Mouse (Mus musculus) megakaryocyte, adult 5-6 weeks (primary cell): ENCODE data around the gene Traf2. TPM values are rescaled to one million over a fixed set of nuclear protein-coding genes. Genes with fewer than 3 reads are reported as not detected.

ENCODE experiments used
- total RNA-seq, 2 experiments: library from RNA; stranded (forward) in 1 of 2; stranded (reverse) in 1 of 2; fragments of 153-499, 151-499 nt in 1 of 2; fragments of 221-1000, 200-1000 nt in 1 of 2; gene quantifications; 2 replicates each; pipeline versions ENCODE4 v1.2.3 to v1.2.4; 2015 to 2017

Gene Traf2
- total RNA-seq, 2 experiments from 2014 or later: 9.1 to 12.6 TPM

Other genes starting within 250 kb of the Traf2 start
Only the 30 nearest of the 33 such genes appear.
- gene Man1b1, start 214.6 kb downstream of the Traf2 start, total RNA-seq (2015): 14.8 TPM in 2 replicates
- gene Man1b1, start 214.6 kb downstream of the Traf2 start, total RNA-seq (2017): 36.8 and 40.8 TPM in 2 replicates
- 25.1 and 30.5 TPM in 2 replicates for gene Dpp7, start 190.6 kb downstream of the Traf2 start, total RNA-seq (2015)
- 27.8 and 50.7 TPM in 2 replicates for gene Dpp7, start 190.6 kb downstream of the Traf2 start, total RNA-seq (2017)
- gene Uap1l1, start 181.3 kb downstream of the Traf2 start, total RNA-seq (2015): 34.4 and 36.0 TPM in 2 replicates
- 11.0 and 12.6 TPM in 2 replicates for gene Uap1l1, start 181.3 kb downstream of the Traf2 start, total RNA-seq (2017)
- 4.9 and 5.5 TPM in 2 replicates for gene Sapcd2, start 174.6 kb downstream of the Traf2 start, total RNA-seq (2015)
- gene Sapcd2, start 174.6 kb downstream of the Traf2 start, total RNA-seq (2017): 3.6 and 4.6 TPM in 2 replicates
- gene Entpd2, start 151.1 kb downstream of the Traf2 start, total RNA-seq (2015): not detected in 2 replicates
- not detected in 2 replicates for gene Entpd2, start 151.1 kb downstream of the Traf2 start, total RNA-seq (2017)
- not detected in 2 replicates for gene Npdc1, start 147.6 kb downstream of the Traf2 start, total RNA-seq (2015)
- not detected in 2 replicates for gene Npdc1, start 147.6 kb downstream of the Traf2 start, total RNA-seq (2017)
- 10.1 and 11.6 TPM in 2 replicates for gene Fut7, start 123.7 kb downstream of the Traf2 start, total RNA-seq (2015)
- 20.4 and 21.5 TPM in 2 replicates for gene Fut7, start 123.7 kb downstream of the Traf2 start, total RNA-seq (2017)
- 25.5 and 33.3 TPM in 2 replicates for gene Abca2, start 118.2 kb downstream of the Traf2 start, total RNA-seq (2015)
- 12.0 and 13.0 TPM in 2 replicates for gene Abca2, start 118.2 kb downstream of the Traf2 start, total RNA-seq (2017)
- gene Clic3, start 90.1 kb downstream of the Traf2 start, total RNA-seq (2015): not detected in 2 replicates
- not detected in 2 replicates for gene Clic3, start 90.1 kb downstream of the Traf2 start, total RNA-seq (2017)
- 36.3 and 36.5 TPM in 2 replicates for gene Paxx, start 85.8 kb downstream of the Traf2 start, total RNA-seq (2015)
- 25.7 and 29.6 TPM in 2 replicates for gene Paxx, start 85.8 kb downstream of the Traf2 start, total RNA-seq (2017)
- not detected in 2 replicates for gene Ptgds, start 76.9 kb downstream of the Traf2 start, total RNA-seq (2015)
- not detected in 2 replicates for gene Ptgds, start 76.9 kb downstream of the Traf2 start, total RNA-seq (2017)
- gene Lcn12, start 53.0 kb downstream of the Traf2 start, total RNA-seq (2015): not detected in 2 replicates
- gene Lcn12, start 53.0 kb downstream of the Traf2 start, total RNA-seq (2017): not detected in 2 replicates
- gene Fbxw5, start 46.2 kb downstream of the Traf2 start, total RNA-seq (2015): 23.4 and 32.3 TPM in 2 replicates
- gene Fbxw5, start 46.2 kb downstream of the Traf2 start, total RNA-seq (2017): 15.5 and 19.8 TPM in 2 replicates
- gene C8g, start 45.2 kb downstream of the Traf2 start, total RNA-seq (2015): 0.18 and 2.1 TPM in 2 replicates
- gene C8g, start 45.2 kb downstream of the Traf2 start, total RNA-seq (2017): 0.44 and 1.2 TPM in 2 replicates
- gene Edf1, start 10.9 kb upstream of the Traf2 start, total RNA-seq (2015): 155 and 171 TPM in 2 replicates
- gene Edf1, start 10.9 kb upstream of the Traf2 start, total RNA-seq (2017): 133 and 145 TPM in 2 replicates
- gene Mamdc4, start 27.9 kb upstream of the Traf2 start, total RNA-seq (2015): 0.09 and 2.3 TPM in 2 replicates
- gene Mamdc4, start 27.9 kb upstream of the Traf2 start, total RNA-seq (2017): 0.15 and 5.0 TPM in 2 replicates
- gene Phpt1, start 28.3 kb upstream of the Traf2 start, total RNA-seq (2015): 12.7 and 15.1 TPM in 2 replicates
- gene Phpt1, start 28.3 kb upstream of the Traf2 start, total RNA-seq (2017): 8.4 and 11.8 TPM in 2 replicates
- gene Ajm1, start 34.8 kb upstream of the Traf2 start, total RNA-seq (2015): not detected in 2 replicates
- not detected in 2 replicates for gene Ajm1, start 34.8 kb upstream of the Traf2 start, total RNA-seq (2017)
- gene Rabl6, start 61.6 kb upstream of the Traf2 start, total RNA-seq (2015): 18.3 and 25.7 TPM in 2 replicates
- gene Rabl6, start 61.6 kb upstream of the Traf2 start, total RNA-seq (2017): 34.0 and 43.0 TPM in 2 replicates
- gene Ccdc183, start 70.7 kb upstream of the Traf2 start, total RNA-seq (2015): not detected in 2 replicates
- gene Ccdc183, start 70.7 kb upstream of the Traf2 start, total RNA-seq (2017): not detected in 2 replicates
- 8.4 and 19.2 TPM in 2 replicates for gene Tmem141, start 75.1 kb upstream of the Traf2 start, total RNA-seq (2015)
- gene Tmem141, start 75.1 kb upstream of the Traf2 start, total RNA-seq (2017): 18.5 and 25.2 TPM in 2 replicates
- gene Fcna, start 81.1 kb upstream of the Traf2 start, total RNA-seq (2015): 1.1 and 1.9 TPM in 2 replicates
- 2.2 and 3.2 TPM in 2 replicates for gene Fcna, start 81.1 kb upstream of the Traf2 start, total RNA-seq (2017)
- not detected in 2 replicates for gene Lcn8, start 106.2 kb upstream of the Traf2 start, total RNA-seq (2015)
- gene Lcn8, start 106.2 kb upstream of the Traf2 start, total RNA-seq (2017): not detected in 2 replicates
- gene Lcn5, start 111.0 kb upstream of the Traf2 start, total RNA-seq (2015): not detected in 2 replicates
- not detected in 2 replicates for gene Lcn5, start 111.0 kb upstream of the Traf2 start, total RNA-seq (2017)
- gene Lcn6, start 129.8 kb upstream of the Traf2 start, total RNA-seq (2015): not detected in 2 replicates
- gene Lcn6, start 129.8 kb upstream of the Traf2 start, total RNA-seq (2017): not detected in 2 replicates
- gene Lcn10, start 135.8 kb upstream of the Traf2 start, total RNA-seq (2015): not detected in 2 replicates
- gene Lcn10, start 135.8 kb upstream of the Traf2 start, total RNA-seq (2017): not detected in 2 replicates
- not detected in 2 replicates for gene Obp2a, start 153.1 kb upstream of the Traf2 start, total RNA-seq (2015)
- gene Obp2a, start 153.1 kb upstream of the Traf2 start, total RNA-seq (2017): not detected in 2 replicates
- gene Bmyc, start 159.8 kb upstream of the Traf2 start, total RNA-seq (2015): 24.4 and 25.9 TPM in 2 replicates
- 7.6 and 9.3 TPM in 2 replicates for gene Bmyc, start 159.8 kb upstream of the Traf2 start, total RNA-seq (2017)
- not detected in 2 replicates for gene Obp2b, start 190.1 kb upstream of the Traf2 start, total RNA-seq (2015)
- not detected in 2 replicates for gene Obp2b, start 190.1 kb upstream of the Traf2 start, total RNA-seq (2017)
- gene Lcn3, start 218.6 kb upstream of the Traf2 start, total RNA-seq (2015): not detected in 2 replicates
- not detected in 2 replicates for gene Lcn3, start 218.6 kb upstream of the Traf2 start, total RNA-seq (2017)